Mouse (Mus musculus) forebrain, embryonic 13.5 days (tissue): Measurements from ENCODE around the gene Serp1. TPM values are rescaled to one million over a fixed set of nuclear protein-coding genes. Genes with fewer than 3 reads are reported as not detected.
"Not testable (repeated sequence)": the region's sequence is repeated elsewhere in the genome, so short reads cannot be mapped to it uniquely, and the experiment has no call there.

ENCODE experiments used
- ATAC-seq: fragments of 200-750 bp; cut with Nextera tagmentation; 2 replicates; pipeline ENCODE4 v1.8.0; 2017
- H3K27ac ChIP-seq: fragments of 300-500 bp; sonication (generic); 2 replicates; pipeline ENCODE4 v1.5.1; 2015; ENCODE audit warnings: inconsistent platforms, mild to moderate bottlenecking, moderate library complexity
- H3K27me3 ChIP-seq: fragments of 300-500 bp; sonication (generic); 2 replicates; pipeline ENCODE4 v1.6.1; 2015; ENCODE audit warnings: mild to moderate bottlenecking, inconsistent platforms
- H3K36me3 ChIP-seq: fragments of 300-500 bp; sonication (generic); 2 replicates; pipeline ENCODE4 v1.6.1; 2015; ENCODE audit warnings: mild to moderate bottlenecking, inconsistent platforms; ENCODE audit not compliant: poor library complexity, severe bottlenecking
- H3K4me1 ChIP-seq: fragments of 300-500 bp; sonication (generic); 2 replicates; pipeline ENCODE4 v1.6.1; 2015; ENCODE audit warnings: inconsistent platforms
- H3K4me2 ChIP-seq: fragments of 300-500 bp; sonication (generic); 2 replicates; pipeline ENCODE4 v1.6.1; 2015; ENCODE audit warnings: inconsistent platforms, mild to moderate bottlenecking, moderate library complexity
- H3K4me3 ChIP-seq: fragments of 300-500 bp; sonication (generic); 2 replicates; pipeline ENCODE4 v1.5.1; 2015; ENCODE audit warnings: mild to moderate bottlenecking, inconsistent platforms
- H3K9ac ChIP-seq: fragments of 300-500 bp; sonication (generic); 2 replicates; pipeline ENCODE4 v1.6.1; 2015; ENCODE audit warnings: mild to moderate bottlenecking, inconsistent platforms
- H3K9me3 ChIP-seq: fragments of 300-500 bp; sonication (generic); replicated peaks from 2 replicates; pipeline ENCODE4 v1.6.1; 2016; ENCODE audit warnings: inconsistent platforms
- WGBS: fragments of 180-500 bp; shearing (Covaris S2); methylation state at CpG from one replicate; pipeline ENCODE4 v1.1.7; 2015; 5-methylcytosine and 5-hydroxymethylcytosine counted together
- polyA plus RNA-seq: library from polyadenylated mRNA; unstranded; fragments of >200 nt; fragmentation: Nextera tagmentation; extraction: Ambion mirVana; gene quantifications from 2 replicates; pipeline ENCODE4 v1.2.1, GENCODE M21; 2015

The Serp1 gene
- polyA plus RNA-seq, 1 experiment from 2014 or later: 99.3 TPM

DNA sequence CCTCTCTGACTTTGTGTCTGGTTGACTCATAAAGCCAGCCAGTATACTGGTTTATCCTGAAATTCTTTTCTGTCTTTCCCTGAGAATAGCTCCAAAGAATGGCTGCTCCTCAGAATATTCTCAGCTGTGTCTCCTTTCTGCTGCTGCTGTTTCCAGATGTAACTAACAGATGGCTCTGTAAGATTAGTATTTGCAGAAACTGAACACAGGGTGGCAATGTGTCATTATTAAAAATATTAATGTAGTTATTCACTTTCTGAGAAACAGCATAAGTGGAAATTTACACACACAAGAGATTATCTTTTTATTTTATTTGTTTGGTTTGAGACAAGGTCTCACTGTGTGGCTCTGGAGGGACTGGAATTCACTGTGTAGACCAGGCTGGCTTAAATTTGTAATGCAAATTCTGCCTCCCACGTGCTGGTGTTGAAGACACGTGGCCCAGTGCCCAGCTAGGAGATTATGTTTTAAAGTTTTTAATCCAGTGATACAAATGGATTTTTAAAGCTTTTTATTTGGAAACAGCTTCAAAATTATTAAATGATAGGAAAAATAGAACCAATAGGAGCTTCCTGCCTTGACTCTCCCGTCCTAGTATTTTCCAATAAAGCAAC lies 21.9 kb downstream of the Serp1 start:
- Histone ChIP-seq H3K36me3 (no peaks in the 10 kb centered on the region), H3K9me3 (no peaks in the 10 kb centered on the region), H3K4me1 (no peaks in the 10 kb centered on the region), H3K27me3 (no peaks in the 10 kb centered on the region), H3K27ac (no peak overlapping the region), H3K4me2 (no peak overlapping the region), H3K9ac (no peak overlapping the region), H3K4me3 (no peak overlapping the region)
- WGBS: 53% methylated on average over 3 of the region's 3 CpGs
- no peak for ATAC-seq

GRCm38 (mm10) chr3:58501961-58502360 lies 23.7 kb downstream of the Serp1 start:
- no peak overlapping the region for H3K9ac ChIP-seq
- H3K9me3 ChIP-seq: no peaks in the 10 kb centered on the region
- ATAC-seq: no peak
- no peaks in the 10 kb centered on the region for H3K4me1 ChIP-seq
- WGBS: 64% methylated on average over 2 of the region's 2 CpGs
- no peak overlapping the region for H3K27ac ChIP-seq
- no peaks in the 10 kb centered on the region for H3K36me3 ChIP-seq
- H3K27me3 ChIP-seq: no peaks in the 10 kb centered on the region
- no peak overlapping the region for H3K4me3 ChIP-seq
- H3K4me2 ChIP-seq: no peak overlapping the region

DNA sequence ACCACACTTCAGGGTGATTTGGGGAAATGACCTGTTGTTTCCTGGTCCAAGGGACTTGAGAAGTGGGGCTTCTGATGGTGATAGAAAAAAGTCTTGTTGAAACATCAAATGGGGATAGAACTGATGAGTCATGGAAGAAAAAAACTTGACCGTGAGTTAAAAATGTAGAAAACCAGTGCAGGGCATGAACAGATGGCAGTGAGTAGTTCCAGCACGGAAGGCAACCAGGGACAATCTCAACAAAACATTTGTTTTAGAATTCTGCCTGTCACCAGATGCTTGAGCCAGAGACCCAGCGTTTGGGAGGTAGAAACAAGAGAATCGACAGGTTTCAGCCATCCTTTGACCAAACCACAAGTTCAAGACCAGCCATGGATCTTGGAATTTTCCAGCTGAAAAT lies 32.1 kb downstream of the Serp1 start:
- Histone ChIP-seq H3K27me3 (no peaks in the 10 kb centered on the region), H3K27ac (no peak overlapping the region), H3K36me3 (no peaks in the 10 kb centered on the region), H3K9ac (no peak overlapping the region), H3K4me1 (no peaks in the 10 kb centered on the region), H3K4me2 (no peak overlapping the region), H3K4me3 (no peak overlapping the region), H3K9me3 (no peaks in the 10 kb centered on the region)
- no peak for ATAC-seq
- 81% methylated on average over 4 of the region's 4 CpGs for WGBS

DNA sequence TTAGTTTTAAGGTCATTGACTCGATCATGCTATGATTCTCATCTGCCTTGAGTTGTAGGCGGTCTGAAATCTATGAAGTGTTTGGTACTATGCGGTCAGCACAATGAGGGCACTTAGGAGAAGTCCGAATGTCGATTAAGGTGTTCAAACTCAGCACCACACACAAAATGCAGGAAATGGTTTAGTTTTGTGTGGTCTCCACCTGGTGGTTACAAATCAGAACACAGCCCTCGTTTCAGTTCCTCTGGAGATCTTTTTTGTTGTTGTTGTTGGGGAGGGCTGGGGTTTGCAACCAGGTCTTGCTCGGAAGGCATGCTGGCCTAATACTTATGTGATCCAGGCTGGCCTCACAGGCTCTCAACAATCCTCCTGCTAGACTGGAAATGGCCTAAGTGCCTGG lies 34.9 kb downstream of the Serp1 start:
- no peaks in the 10 kb centered on the region for H3K36me3 ChIP-seq
- H3K27me3 ChIP-seq: no peaks in the 10 kb centered on the region
- no peak overlapping the region for H3K4me3 ChIP-seq
- no peak overlapping the region for H3K9ac ChIP-seq
- no peak for ATAC-seq
- H3K4me2 ChIP-seq: no peak overlapping the region
- WGBS: 79% methylated on average over 7 of the region's 7 CpGs
- H3K4me1 ChIP-seq: no peaks in the 10 kb centered on the region
- H3K9me3 ChIP-seq: no peaks in the 10 kb centered on the region
- no peak overlapping the region for H3K27ac ChIP-seq

- 76% methylated on average over 7 of the region's 8 CpGs for WGBS
- ATAC-seq: no peak
- no peaks in the 10 kb centered on the region for H3K9me3 ChIP-seq
- H3K27me3 ChIP-seq: no peaks in the 10 kb centered on the region
- H3K4me3 ChIP-seq: no peak overlapping the region
- H3K9ac ChIP-seq: no peak overlapping the region
- no peak overlapping the region for H3K4me2 ChIP-seq
- no peaks in the 10 kb centered on the region for H3K4me1 ChIP-seq
- no peaks in the 10 kb centered on the region for H3K36me3 ChIP-seq
- H3K27ac ChIP-seq: no peak overlapping the region
Measured at GRCm38 (mm10) chr3:58487999-58488775, 37.5 kb downstream of the Serp1 start.

- no peaks in the 10 kb centered on the region for H3K36me3 ChIP-seq
- H3K27ac ChIP-seq: no peak overlapping the region
- no peaks in the 10 kb centered on the region for H3K4me1 ChIP-seq
- H3K27me3 ChIP-seq: no peaks in the 10 kb centered on the region
- H3K9me3 ChIP-seq: no peaks in the 10 kb centered on the region
- WGBS: 65% methylated on average over 3 of the region's 3 CpGs
- H3K9ac ChIP-seq: no peak overlapping the region
- ATAC-seq: no peak
- no peak overlapping the region for H3K4me3 ChIP-seq
- no peak overlapping the region for H3K4me2 ChIP-seq
Measured at GRCm38 (mm10) chr3:58487121-58487520, 38.6 kb downstream of the Serp1 start.

- no peak overlapping the region for H3K4me3 ChIP-seq
- H3K9ac ChIP-seq: no peak overlapping the region
- no peaks in the 10 kb centered on the region for H3K36me3 ChIP-seq
- no peaks in the 10 kb centered on the region for H3K9me3 ChIP-seq
- 73% methylated on average over 7 of the region's 7 CpGs for WGBS
- no peak overlapping the region for H3K27ac ChIP-seq
- H3K27me3 ChIP-seq: no peaks in the 10 kb centered on the region
- no peaks in the 10 kb centered on the region for H3K4me1 ChIP-seq
- H3K4me2 ChIP-seq: no peak overlapping the region
- ATAC-seq: no peak
Measured at GRCm38 (mm10) chr3:58485883-58486282, 39.8 kb downstream of the Serp1 start.

DNA sequence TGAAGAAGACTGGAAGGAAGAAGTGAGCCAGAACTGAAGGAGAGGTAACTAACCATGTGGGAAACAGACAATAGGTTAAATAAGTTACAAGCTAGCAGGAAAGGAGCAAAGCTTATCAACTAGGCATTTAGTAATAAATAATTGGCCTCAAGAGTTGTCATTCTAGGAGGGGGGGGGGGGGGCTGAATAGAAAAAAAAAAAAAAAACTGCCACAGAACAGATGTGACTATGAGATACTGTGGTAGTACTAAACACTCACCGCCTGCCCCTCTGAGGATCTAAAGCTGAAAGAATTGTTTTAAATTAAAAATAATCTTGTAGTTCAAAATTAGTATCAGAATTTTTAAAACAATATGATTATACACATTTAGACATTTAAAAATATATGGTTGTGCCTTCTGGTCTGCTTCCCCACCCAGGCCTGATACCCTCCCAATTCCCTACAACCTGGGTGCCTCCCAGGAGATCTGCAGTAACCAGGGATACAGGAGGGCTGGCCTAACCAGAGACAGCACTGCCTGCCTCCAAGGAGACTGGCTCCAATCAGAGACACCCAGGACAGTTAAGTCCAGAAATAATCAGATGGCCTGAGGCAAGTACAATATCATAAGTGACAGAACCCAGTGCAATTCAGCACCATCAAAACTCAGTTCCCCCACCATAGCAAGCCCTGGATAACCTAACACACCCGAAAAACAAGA lies 46.8 kb downstream of the Serp1 start:
- no peaks in the 10 kb centered on the region for H3K9me3 ChIP-seq
- H3K36me3 ChIP-seq: no peaks in the 10 kb centered on the region
- 92% methylated on average over 2 of the region's 2 CpGs for WGBS
- ATAC-seq: no peak
- no peaks in the 10 kb centered on the region for H3K27me3 ChIP-seq
- H3K9ac ChIP-seq: no peak overlapping the region
- no peak overlapping the region for H3K27ac ChIP-seq
- no peaks in the 10 kb centered on the region for H3K4me1 ChIP-seq
- no peak overlapping the region for H3K4me2 ChIP-seq
- no peak overlapping the region for H3K4me3 ChIP-seq

- 94% methylated on average over 1 of the region's 1 CpGs for WGBS
- H3K4me1 ChIP-seq, H3K27me3 ChIP-seq, H3K27ac ChIP-seq, H3K4me2 ChIP-seq, H3K9ac ChIP-seq, H3K36me3 ChIP-seq, H3K9me3 ChIP-seq, H3K4me3 ChIP-seq, ATAC-seq: not testable (repeated sequence)
Measured at GRCm38 (mm10) chr3:58475298-58475697, 50.4 kb downstream of the Serp1 start.

Other genes with a start within 250 kb of the Serp1 start
- gene Tsc22d2, start 111.2 kb downstream of the Serp1 start, polyA plus RNA-seq: 7.5 and 7.6 TPM in 2 replicates
- gene Eif2a, start 71 bp downstream of the Serp1 start, polyA plus RNA-seq: 53.2 and 54.9 TPM in 2 replicates
- 21.8 and 22.2 TPM in 2 replicates for gene Selenot, start 50.7 kb upstream of the Serp1 start, polyA plus RNA-seq
- 0.09 and 0.18 TPM in 2 replicates for gene Erich6, start 111.3 kb upstream of the Serp1 start, polyA plus RNA-seq
- gene Siah2, start 166.5 kb upstream of the Serp1 start, polyA plus RNA-seq: 4.7 and 5.4 TPM in 2 replicates